Mouse (Mus musculus): ENCODE data around the gene Gcc2.
"Not testable (repeated sequence)": the region's sequence is repeated elsewhere in the genome, so short reads cannot be mapped to it uniquely, and the experiment has no call there.

Gene Gcc2

DNA sequence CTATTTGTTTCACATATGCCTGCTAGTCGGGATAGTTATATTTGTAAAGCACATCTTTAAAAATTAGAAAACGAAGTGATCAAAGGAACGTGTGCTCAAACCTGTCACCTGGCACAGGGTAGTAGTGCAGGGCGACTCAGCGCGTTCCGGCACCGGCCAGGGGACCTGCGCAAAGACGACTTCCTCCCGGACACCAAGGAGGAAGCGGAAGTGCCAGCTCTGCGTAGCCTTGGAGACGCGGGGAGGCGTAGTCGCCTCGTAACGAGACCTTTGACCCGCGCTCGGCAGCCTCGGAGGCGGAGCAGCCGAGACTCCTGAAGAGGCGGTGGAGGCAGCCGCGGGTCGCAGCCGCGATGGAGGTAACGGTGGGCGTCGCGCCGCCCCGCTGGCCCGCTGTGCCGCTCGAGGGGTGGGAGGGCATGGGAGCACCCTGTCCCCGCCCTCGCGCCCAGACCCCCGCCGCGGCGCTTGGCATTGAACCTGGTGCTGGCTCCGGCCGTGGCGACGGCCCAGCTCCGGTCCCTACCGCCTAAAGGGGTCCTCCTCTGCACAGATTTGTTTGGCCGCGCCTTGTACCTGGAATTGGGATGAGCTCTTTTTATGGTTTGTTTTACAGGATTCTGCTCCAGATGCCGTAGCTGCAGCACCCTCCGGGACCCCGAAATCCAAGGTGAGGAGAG is at the start of gene Gcc2:
Gcc2 (plus strand) TSS at position 285 of the 680 bp plus-strand sequence.
- peak; percentile 93 for DNase-seq

DNA sequence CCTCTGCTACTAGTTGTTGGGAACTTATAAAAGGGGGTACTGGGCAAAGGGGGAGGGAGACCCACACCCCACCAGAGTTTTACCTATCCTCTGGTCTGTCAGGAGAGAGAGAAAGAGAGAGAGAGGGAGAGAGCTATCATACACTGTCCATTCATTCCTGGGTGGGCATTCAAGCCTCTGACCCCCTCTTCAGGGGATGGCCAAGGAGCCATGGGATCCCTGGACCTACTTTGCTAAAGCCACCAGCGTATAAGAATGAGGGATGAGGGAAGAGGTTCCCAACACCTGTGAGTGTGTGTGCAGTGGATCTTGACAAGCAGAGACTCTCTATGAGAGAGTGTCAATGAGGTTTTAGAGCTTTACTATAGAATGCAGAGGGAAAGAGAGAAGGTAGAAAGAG is 49.3 kb upstream of the Gcc2 start:
- no peak for DNase-seq

DNA sequence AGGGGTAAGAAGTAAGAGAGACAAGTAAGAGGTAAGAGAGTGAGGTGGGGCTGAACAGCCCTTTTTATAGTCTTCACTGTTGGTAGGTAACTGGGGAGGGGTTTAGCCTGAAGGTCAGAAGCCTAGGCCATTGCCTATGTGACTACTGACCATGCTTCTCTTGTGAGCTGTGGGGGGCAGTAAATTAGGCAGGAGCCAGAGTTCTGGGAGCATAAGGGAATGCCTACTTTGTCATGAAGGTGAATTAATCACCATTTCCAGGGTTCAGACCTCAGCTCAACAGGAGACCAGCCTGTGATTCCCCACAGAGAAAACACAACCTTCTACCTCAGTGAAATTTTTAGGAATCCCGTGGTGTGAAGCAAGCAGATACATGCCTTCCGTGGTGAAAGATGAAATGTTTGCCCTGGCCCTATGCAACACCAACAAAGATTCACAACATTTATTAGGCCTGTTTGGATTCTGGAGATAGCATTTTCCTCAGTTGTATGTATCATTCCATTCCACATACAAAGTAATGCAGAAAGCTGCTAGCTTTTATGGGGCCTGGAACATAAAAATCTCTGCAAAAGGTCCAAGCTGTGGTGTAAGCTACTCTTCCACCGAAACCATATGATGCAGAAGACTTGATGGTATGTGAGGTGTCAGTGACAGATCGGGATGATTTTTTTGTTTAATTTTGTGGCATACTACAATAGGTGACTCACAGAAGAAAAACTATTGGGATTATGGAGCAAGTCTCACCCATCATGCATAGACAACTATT is 48.5 kb upstream of the Gcc2 start:
- DNase-seq: no peak

DNA sequence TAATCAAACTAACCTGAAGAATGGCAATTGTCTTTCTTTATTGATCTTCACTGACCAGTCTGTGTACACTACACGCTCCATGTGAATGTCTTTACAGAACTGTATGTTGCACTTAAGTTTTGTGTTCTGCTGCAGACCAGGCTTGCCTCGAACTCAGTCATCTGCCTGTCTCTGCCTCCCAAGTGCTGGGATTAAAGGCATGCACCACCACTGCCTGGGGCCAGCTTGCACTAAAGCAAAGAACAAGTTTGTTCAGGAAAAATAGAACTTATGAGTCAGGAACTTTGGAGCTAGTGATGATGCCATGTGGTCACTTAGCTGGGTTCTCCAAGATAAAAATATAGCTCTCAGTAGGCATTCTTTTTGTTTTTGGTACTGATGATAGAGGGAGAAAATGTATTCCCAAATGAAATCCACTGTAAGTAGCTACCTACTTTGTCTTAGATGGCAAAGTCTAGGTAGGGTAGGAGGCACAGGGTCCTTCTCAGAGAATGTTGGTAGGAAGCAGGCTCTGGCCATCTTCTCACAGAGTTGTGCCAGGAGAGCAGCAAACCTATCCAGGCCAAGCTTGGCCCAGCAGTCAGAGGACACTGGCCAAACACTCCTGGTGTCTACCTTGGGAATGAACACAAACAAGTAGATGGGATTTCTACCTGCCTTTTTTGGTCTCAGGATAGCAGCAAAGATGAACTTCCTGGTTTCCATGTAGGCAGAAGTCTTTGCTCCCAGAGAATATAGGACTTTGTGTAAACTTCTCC is 45.4 kb upstream of the Gcc2 start:
- no peak for DNase-seq

DNA sequence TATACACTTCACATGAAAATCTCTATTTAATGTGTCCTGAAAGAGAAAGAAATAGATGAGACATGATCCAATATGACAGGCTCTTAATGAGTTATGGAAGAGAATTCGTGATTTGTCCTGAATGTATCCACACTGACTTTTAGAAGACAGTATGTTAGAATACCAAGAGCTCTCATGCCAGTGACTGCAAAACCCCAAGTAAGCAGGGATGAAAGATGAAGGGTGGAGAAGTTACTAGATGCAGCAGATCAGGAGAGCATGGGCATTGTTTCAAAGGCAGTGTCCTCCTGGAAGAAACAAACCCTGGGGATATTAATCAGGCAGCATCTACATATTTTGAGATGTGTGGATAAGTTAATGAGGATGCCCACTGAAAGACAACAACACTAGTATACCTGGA is 44.8 kb upstream of the Gcc2 start:
- no peak for DNase-seq

DNA sequence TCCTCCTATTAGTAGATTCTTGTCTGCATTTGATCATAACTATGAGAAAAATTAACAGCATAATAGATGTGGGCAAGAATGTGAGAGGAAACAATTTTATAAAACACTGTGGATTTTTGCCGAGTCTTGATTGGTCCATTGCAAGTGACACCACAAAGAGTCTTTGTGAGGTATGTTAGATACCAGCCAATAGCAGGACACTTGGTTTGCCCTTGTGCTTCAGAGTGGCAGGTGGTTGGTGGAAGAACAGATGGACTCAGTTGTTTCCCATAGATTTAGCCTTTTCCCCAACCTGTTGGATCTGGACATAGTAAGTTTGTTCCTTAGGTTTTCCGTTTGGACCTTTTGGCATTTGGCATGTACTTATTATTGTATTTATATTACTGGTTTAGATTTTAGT is 44.1 kb upstream of the Gcc2 start:
- DNase-seq: no peak

DNA sequence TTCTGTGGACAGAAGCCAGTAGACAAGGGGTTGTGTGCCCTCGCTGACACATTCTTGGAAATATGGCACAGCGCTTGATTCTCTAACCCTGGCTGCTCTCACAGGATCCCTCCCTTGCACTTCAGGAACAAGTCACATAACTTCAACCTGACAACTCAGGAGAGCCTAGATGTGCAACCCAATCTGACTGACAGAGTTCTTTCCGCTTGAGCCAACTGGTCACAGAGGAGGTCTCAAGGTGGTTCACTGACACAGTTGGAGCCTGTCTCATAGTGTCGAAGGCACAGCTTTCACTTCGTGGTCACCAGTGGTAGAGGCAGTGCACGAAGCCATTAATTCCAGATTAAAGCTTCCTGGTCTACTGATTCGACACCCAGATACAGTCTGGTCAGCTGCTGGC is 43.1 kb upstream of the Gcc2 start:
- no peak for DNase-seq

DNA sequence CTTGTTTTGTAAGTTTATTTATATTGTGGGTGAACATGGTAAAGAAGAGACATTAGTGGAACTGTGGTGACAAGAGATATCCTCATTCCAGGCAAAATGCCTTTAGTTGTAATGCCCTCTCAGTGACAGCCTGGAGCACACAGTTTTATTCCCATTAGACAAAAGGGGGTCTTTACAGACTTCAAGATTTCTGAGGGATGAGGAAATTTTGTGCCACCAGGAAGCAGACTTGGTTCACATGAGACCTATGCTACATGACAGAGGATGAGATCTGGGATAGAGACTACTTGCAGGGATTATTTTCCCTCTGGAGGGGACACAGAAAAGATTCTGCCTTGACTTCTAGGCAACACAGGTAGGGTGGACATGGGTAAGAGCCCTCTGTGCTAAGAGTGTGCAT is 40.8 kb upstream of the Gcc2 start:
- DNase-seq: no peak

DNA sequence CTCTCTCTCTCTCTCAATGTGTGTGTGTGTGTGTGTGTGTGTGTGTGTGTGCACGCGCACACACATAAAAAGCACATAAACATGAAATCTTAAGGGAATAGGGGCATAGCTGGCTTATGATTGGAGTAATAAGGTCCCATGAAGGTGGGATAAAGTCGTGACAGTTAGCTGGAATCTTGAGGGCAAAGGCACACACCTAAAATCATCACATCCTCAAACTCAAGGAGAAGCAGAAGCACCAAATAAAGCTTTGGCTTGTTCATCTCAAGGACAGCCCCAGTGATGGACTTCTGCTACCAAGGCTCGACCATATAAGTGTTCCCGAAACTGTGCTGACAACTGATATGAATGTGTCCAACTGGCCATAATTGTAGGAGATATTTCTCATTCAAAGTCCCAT is 40.4 kb upstream of the Gcc2 start:
- DNase-seq: no peak

DNA sequence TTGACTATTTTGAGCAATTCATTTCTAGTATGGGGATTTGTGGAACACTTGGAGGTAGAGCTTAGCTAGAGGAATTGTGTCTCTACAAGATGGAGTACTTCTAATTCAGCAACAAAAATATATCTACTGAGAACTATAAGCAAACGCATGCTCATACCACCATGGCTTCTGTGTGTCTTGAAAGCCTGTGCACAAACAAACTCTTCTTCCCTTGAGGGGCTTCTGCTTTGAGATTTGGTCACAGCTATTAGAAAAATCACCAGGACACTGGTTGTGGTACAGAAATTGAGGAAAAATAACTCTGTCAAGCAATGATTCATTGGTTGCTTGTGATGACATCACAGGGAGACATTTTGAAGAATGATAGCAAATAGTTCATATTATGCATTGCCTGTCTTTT is 39.9 kb upstream of the Gcc2 start:
- DNase-seq: no peak

DNA sequence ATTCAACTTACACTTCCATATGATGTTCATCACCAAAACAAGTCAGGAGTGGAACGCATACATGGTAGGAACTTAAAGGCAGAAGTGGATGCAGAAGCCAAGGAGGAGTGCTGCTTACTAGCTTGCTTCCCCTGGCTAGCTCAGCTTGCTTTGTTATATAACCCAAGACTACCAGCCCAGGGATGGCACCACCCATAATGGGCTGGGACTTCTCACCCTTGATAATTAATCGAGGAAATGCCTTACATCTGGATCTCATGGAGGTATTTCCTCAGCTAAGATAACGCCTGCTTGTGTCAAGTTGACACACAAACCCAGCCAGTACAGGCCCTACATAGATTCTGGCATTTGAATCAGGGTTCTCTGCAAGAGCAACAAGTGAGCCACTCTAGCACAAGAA is 37.9 kb upstream of the Gcc2 start:
- DNase-seq: no peak

DNA sequence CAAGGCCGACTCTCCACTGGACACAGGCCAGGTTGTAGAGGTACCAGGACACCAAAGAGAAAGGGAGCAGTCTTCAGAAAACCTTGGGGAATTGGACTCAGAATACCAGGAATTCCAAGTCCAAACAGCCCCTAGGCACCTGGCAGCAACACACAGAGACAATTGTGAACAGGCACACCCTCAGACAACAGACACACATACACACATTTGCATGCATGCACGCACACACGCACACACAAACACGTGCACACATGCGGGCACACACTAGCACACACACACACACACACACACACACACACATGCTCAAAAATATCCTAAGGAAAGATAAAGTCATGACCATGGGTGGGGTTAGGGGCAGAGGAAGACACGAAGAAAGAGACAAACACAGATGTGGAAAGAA is 34.6 kb upstream of the Gcc2 start:
- no peak for DNase-seq

DNA sequence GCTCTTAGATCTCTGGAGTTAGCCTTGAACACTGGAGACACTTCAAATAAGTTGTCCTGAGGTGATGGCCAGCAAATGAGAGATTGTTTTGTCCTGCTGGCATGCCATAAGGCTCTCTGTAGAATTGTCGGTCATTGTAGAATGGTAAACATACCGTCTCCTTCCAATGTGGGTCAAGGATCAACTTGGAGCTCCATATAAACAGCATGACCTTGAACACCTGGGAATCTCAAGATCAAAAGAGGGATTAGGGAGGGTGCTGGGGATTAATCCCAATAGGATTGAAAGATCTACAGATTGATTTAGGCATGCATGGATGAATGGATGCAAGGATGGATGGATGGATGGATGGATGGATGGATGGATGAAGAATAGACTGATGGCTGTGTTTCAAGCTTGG is 33.7 kb upstream of the Gcc2 start:
- DNase-seq: not testable (repeated sequence)

DNA sequence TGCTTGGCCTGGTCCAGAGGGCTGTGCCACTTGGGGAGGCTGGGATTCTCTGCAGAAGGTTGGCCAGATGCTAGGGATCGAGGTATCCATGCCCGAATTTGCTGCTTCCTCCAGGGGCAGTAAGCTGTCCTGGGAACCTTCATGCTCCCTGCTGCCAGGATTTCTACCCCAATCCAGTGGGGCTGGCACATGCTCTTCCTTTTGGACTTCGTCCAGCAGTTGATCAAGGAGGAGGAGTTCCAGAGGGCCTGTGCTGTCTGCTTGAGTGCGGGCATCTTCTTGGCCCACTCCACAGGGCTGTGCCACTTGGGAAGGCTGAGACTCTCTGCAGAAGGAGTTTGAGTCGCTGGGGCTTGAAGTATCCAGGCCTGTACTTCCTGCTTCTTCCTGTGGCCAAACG is 32.1 kb upstream of the Gcc2 start:
- not testable (repeated sequence) for DNase-seq

DNA sequence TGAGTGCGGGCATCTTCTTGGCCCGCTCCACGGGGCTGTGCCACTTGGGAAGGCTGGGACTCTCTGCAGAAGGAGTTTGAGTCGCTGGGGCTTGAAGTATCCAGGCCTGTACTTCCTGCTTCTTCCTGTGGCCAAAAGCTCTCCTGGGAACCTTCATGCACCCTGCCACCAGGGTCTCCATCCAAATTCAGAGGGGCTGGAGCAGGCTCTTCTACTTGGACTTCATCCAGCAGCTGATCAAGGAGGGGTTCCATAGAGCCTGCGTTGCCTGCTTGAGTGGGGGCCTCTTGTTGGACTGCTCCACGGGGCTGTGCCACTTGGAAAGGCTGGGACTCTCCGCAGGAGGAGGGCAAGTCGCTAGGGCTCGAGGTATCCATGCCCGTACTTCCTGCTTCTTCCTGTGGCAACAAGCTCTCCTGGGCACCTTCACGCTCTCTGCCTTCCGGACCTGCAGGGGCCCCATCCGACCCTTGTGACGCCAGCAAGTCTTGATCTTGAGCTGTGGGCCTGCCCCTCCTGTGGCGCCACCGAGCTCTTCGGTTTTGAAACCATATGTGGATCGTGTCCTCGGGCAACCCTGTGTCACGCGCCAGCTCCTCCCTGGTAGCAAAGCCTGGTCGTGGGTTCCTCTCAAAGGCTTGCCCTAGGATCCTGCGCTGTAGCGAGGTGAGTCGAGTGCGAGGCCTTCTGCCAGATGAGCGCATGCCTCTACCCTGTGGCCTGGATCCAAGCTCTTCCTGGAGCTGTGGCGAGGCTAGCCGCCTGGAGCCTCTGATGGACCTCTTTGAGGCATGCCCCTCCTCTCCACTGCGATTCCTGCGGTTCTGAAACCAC is 31.1 kb upstream of the Gcc2 start:
- peak; percentile 74 for DNase-seq

DNA sequence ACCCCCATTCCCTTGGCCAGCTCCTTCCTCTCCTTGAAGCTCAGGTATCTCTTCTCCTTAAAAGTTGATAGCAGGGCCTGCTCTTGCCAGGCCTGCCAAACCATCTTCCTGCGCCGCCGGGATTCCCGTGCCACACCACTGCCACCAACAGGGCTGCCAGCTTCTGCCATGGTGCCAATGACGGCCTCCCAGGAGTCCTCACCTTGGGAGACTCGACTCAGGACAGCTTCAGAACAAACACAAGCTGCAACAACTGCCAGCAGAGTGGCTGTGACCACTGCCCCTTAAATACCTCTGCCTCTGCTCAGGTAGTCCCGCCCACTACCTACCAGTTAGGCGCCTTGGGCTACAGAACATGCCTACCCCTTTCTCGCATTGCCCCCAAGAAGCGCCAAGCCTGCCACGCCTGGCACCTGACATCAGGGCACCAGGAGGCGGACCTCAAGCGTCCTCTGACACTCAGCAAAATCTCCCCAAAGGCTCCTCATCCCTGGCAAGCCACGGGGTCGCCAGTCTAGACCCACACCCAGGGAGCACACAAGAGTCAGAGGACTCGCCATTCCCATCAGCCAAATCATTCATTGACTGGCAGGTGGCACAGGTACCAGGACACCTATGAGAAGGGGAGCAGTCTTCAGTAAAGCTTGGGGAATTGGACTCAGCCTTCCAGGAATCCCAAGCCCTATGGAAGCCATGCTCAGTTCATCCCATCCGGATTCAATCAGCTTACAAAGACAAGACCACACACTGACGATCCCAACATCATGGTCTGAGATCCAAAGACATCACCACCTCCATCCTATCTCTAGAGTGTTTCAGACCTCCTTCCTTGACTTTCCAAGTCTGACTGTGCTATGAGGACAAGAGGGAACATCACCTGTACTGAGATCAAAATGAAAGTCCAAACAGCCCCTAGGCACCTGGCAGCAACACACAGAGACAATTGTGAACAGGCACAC is 30.2 kb upstream of the Gcc2 start, which contains the start of gene AW822073:
AW822073 (minus strand) TSS at position 104 of the 959 bp plus-strand sequence.
- not testable (repeated sequence) for DNase-seq

DNA sequence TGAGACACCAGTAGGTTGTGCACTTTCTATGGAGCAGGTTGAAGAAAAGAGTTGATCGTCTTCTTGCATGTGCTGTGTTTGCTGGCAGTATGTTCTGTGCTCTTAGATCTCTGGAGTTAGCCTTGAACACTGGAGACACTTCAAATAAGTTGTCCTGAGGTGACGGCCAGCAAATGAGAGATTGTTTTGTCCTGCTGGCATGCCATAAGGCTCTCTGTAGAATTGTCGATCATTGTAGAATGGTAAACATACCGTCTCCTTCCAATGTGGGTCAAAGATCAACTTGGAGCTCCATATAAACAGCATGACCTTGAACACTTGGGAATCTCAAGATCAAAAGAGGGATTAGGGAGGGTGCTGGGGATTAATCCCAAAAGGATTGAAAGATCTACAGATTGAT is 28.9 kb upstream of the Gcc2 start:
- not testable (repeated sequence) for DNase-seq

DNA sequence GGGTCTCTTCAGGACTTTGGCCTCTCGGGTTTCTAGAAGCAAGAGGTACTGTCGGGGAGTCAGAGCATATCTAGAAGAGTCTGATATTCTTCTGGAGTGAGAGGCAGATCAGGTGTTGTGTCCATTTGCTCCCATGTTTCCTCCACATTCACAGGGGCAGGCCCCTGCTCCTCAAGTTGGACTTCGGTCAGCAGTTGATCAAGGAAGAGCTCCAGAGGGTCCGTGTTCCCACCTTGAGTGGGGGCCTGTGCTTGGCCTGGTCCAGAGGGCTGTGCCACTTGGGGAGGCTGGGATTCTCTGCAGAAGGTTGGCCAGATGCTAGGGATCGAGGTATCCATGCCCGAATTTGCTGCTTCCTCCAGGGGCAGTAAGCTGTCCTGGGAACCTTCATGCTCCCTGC is 27.5 kb upstream of the Gcc2 start:
- not testable (repeated sequence) for DNase-seq

DNA sequence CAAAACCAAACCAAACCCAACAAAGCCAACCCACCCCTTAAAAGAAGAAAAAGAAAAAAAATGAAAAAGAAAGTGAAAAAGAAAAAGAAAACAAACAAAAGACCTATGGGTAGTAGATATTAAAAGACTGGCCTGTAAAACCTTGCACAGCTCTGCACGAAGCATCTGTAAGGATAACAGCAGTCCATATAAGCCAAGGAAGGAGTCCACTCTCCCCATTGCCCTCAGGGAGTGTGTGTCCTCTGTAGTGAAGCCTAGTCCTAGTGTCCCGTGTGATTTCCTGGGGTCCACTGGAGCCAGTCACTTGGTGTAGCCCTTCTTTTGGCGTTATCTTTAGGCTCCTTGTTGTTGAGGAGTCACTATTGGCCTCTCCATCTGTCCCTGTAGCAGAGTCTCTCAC is 25.3 kb upstream of the Gcc2 start:
- not testable (repeated sequence) for DNase-seq

DNA sequence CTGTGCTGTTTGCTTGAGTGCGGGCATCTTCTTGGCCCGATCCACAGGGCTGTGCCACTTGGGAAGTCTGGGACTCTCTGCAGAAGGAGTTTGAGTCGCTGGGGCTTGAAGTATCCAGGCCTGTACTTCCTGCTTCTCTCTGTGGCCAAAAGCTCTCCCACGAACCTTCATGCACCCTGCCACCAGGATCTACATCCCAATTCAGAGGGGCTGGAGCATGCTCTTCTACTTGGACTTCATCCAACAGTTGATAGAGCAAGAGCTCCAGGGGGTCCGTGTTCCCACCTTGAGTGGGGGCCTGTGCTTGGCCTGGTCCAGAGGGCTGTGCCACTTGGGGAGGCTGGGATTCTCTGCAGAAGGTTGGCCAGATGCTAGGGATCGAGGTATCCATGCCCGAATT is 24.2 kb upstream of the Gcc2 start:
- DNase-seq: not testable (repeated sequence)

DNA sequence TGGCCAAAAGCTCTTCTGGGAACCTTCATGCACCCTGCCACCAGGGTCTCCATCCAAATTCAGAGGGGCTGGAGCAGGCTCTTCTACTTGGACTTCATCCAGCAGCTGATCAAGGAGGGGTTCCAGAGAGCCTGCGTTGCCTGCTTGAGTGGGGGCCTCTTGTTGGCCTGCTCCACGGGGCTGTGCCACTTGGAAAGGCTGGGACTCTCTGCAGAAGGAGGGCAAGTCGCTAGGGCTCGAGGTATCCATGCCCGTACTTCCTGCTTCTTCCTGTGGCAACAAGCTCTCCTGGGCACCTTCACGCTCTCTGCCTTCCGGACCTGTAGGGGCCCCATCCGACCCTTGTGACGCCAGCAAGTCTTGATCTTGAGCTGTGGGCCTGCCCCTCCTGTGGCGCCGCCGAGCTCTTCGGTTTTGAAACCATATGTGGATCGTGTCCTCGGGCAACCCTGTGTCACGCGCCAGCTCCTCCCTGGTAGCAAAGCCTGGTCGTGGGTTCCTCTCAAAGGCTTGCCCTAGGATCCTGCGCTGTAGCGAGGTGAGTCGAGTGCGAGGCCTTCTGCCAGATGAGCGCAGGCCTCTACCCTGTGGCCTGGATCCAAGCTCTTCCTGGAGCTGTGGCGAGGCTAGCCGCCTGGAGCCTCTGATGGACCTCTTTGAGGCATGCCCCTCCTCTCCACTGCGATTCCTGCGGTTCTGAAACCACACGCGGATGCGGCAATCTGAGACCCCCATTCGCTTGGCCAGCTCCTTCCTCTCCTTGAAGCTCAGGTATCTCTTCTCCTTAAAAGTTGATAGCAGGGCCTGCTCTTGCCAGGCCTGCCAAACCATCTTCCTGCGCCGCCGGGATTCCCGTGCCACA is 23.3 kb upstream of the Gcc2 start:
- DNase-seq: peak; percentile 77
